Mouse (Mus musculus): ENCODE measurements at regions not wholly inside any gene's neighbourhood (a gene's known extent, or its start where the extent isn't known, plus 50 kb on each side); places are given as distances from the start of the nearest gene placed in this dataset.

GRCm38 (mm10) chrX:167152611-167153010, 56.5 kb downstream of the Tmsb4x start:
- DNase-seq, result peak; percentile 23

- no peak for DNase-seq
Observed at GRCm38 (mm10) chrX:167151341-167151740, 57.8 kb downstream of the Tmsb4x start.

- DNase-seq, result no peak
Observed at GRCm38 (mm10) chrX:167149400-167149799, 59.7 kb downstream of the Tmsb4x start.

GRCm38 (mm10) chrX:167146513-167147360, 62.4 kb downstream of the Tmsb4x start:
- no peak for DNase-seq

GRCm38 (mm10) chrX:167145508-167146182, 63.5 kb downstream of the Tmsb4x start:
- DNase-seq, result no peak

- DNase-seq, result no peak
Observed at GRCm38 (mm10) chrX:167139110-167139509, 70.0 kb downstream of the Tmsb4x start.

- DNase-seq, result no peak
Observed at GRCm38 (mm10) chrX:167134250-167134649, 74.9 kb downstream of the Tmsb4x start.

- DNase-seq, result no peak
Observed at GRCm38 (mm10) chrX:167132989-167133395, 76.1 kb downstream of the Tmsb4x start.

GRCm38 (mm10) chrX:167131317-167131716, 77.8 kb downstream of the Tmsb4x start:
- no peak for DNase-seq

- no peak for DNase-seq
Observed at GRCm38 (mm10) chrX:167130601-167131000, 78.5 kb downstream of the Tmsb4x start.

- DNase-seq, result no peak
Observed at GRCm38 (mm10) chrX:167119288-167119687, 89.8 kb downstream of the Tmsb4x start.

GRCm38 (mm10) chrX:167115096-167115495, 94.0 kb downstream of the Tmsb4x start:
- DNase-seq, result no peak

GRCm38 (mm10) chrX:167111059-167111871, 97.8 kb downstream of the Tmsb4x start:
- no peak for DNase-seq

- DNase-seq, result no peak
Observed at GRCm38 (mm10) chrX:167108356-167108755, 100.8 kb downstream of the Tmsb4x start.

GRCm38 (mm10) chrX:167107469-167107868, 101.6 kb downstream of the Tmsb4x start:
- no peak for DNase-seq

- DNase-seq, result no peak
Observed at GRCm38 (mm10) chrX:167105931-167106417, 103.1 kb downstream of the Tmsb4x start.

- no peak for DNase-seq
Observed at GRCm38 (mm10) chrX:167105354-167105753, 103.8 kb downstream of the Tmsb4x start.

- DNase-seq, result no peak
Observed at GRCm38 (mm10) chrX:167104247-167104621, 104.9 kb downstream of the Tmsb4x start.

- peak; percentile 16 for DNase-seq
Observed at GRCm38 (mm10) chrX:167103501-167104246, 105.4 kb downstream of the Tmsb4x start.

- DNase-seq, result no peak
Observed at GRCm38 (mm10) chrX:167101929-167102328, 107.2 kb downstream of the Tmsb4x start.

- DNase-seq, result no peak
Observed at GRCm38 (mm10) chrX:167099411-167099810, 109.7 kb downstream of the Tmsb4x start.

- DNase-seq, result no peak
Observed at GRCm38 (mm10) chrX:167098914-167099313, 110.2 kb downstream of the Tmsb4x start.

Data from lung, postnatal 14 days (tissue).